Mouse (Mus musculus) frontal cortex, adult 2 months (tissue): ENCODE measurements around the gene Mindy4. TPM values are rescaled to one million over a fixed set of nuclear protein-coding genes. Genes with fewer than 3 reads are reported as not detected.

Experiments
- DNase-seq, 2 experiments: peaks; one replicate each; pipeline ENCODE4 v3.0.0; 2022; ENCODE audit warnings: low spot score in 1 of 2; ENCODE audit errors: extremely low spot score in 1 of 2
- polyA plus RNA-seq: library from polyadenylated mRNA; depleted of rRNA; stranded (reverse); fragments of >200 nt; gene quantifications from 2 replicates; pipeline ENCODE4 v1.2.3, GENCODE M21; 2012

Mindy4 gene
- polyA plus RNA-seq, 1 experiment = 10.2 TPM

GRCm38 (mm10) chr6:55335989-55336514 is 132.9 kb downstream of the Mindy4 start, which contains the start of gene Aqp1:
Gene Aqp1 (plus strand): TSS chr6:55336432.
- DNase-seq = no peak

GRCm38 (mm10) chr6:55337242-55337641 is 134.1 kb downstream of the Mindy4 start:
- DNase-seq = no peak

DNA sequence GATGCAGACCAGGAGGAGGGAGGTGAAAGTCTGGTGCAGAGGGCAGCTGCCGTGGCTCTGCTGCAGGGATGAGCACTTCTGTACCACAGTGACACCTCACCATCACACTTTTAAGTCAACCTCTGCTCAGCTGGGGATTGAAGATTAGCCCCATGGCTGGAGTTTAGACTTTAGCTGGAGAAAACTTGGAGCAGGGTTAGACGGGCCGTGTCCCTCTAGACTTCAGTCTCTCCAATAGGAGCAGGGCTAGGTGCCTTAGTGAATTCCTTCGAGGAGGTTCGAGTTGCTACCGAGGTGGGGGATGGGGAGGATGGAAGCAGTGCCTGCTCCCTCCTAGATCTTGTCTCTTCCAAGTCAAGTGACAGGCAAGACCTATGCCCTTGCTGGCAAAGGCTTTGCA is 134.9 kb downstream of the Mindy4 start:
- DNase-seq = no peak

- no peak for DNase-seq
Measured at GRCm38 (mm10) chr6:55338934-55339825, 136.0 kb downstream of the Mindy4 start.

DNA sequence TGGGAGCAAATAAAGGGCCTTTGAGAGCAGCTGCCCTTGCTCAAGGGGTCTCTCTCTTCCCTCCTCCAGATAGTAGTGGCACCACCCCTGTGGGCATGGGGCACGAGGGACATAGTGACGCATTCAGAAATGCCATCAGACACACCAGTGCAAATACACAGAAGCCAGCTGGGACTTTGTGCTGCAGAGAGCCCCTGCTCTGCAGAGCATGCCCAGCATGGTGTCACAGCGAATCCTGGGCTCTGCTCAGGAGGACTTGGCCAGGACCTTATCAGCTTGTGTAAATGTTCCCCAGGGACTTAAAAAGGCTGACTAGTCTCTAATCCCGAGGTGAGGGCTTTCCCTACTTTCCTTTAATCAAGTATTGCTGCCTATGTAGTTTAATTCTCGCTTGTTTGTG is 138.5 kb downstream of the Mindy4 start:
- DNase-seq = no peak

- no peak for DNase-seq
Measured at GRCm38 (mm10) chr6:55342328-55342727, 139.1 kb downstream of the Mindy4 start.

DNA sequence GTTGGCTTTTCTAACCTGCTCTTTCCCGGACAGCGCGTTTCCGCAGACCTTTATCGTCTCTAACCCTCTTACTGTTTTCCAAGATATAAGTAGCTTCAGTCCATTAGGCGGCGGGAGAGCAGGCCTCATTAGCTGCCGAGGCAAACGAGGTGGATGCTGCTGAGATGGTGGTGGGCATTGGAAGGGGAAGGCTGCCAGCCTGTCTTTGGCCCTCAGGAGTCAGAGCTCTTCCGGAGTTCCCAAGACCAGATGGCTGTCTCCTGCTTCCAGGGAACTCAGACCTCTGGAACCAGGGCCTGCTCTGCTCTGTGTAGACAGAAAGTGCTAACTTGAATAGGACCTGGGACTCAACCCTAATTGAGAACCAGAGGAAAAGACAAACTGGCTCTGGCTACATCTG is 140.3 kb downstream of the Mindy4 start:
- no peak for DNase-seq

- peak in 1 of 2 experiments; percentile 42 for DNase-seq
Measured at GRCm38 (mm10) chr6:55344291-55345016, 141.3 kb downstream of the Mindy4 start.

- no peak for DNase-seq
Measured at GRCm38 (mm10) chr6:55345264-55345663, 142.1 kb downstream of the Mindy4 start.

DNA sequence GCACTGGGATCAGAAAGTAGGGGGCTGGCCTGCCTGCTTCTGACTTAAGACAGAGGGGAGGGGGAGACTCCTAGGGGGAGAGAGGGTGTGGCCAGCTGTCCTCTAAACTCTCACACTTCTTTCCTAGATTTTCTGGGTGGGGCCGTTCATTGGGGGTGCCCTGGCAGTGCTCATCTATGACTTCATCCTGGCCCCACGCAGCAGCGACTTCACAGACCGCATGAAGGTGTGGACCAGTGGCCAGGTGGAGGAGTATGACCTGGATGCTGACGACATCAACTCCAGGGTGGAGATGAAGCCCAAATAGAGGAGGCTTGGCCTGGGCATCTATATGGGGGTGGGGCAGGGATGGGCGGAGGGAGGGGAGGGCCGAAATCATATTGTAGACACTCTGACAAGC is 143.3 kb downstream of the Mindy4 start:
- DNase-seq = no peak

DNA sequence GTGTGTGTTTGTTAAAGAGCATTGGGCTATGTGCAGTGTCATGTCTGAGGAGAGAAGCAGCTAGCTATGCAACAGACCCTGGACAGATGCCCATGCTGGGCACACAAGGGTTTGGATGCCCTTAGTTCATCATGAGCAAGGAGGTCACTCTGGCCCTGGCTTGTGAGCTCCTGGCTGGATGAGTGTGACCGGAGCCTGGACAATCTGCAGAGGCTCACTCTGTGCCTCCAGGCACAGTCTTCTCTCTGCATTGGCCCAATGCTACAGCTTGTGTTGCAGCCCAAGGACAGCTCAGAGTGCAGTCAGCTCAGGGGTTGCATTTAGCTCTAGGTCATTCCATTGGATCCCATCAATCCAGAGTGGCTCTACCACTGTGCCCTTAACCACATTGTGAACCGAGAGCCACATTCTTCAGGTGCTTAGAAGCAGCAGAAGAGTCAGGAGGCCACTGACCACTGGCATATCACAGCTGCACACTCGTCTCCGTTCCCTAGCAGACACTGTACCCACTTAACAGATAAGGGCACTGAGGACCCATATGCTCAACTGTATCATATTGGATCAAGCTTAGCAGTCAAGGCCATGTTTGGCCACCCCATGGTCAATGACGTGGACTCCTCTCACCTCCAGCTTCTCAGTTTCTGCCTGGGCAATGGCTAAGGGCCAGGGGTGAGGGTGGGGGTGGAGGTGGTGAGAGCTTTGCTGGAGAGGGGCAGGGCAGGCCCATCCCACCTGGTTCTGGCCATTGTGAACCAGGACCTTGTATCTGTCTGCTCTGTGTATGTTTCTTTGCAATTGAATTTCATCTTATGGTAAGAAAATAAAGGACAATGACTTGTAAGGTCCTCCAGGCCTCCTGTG is 144.8 kb downstream of the Mindy4 start:
- DNase-seq = no peak

GRCm38 (mm10) chr6:55349231-55349630 is 146.0 kb downstream of the Mindy4 start:
- no peak for DNase-seq

GRCm38 (mm10) chr6:55350383-55350952 is 147.3 kb downstream of the Mindy4 start:
- DNase-seq = no peak

GRCm38 (mm10) chr6:55351712-55352111 is 148.5 kb downstream of the Mindy4 start:
- DNase-seq = no peak

GRCm38 (mm10) chr6:55353711-55354445 is 150.7 kb downstream of the Mindy4 start:
- DNase-seq = no peak

DNA sequence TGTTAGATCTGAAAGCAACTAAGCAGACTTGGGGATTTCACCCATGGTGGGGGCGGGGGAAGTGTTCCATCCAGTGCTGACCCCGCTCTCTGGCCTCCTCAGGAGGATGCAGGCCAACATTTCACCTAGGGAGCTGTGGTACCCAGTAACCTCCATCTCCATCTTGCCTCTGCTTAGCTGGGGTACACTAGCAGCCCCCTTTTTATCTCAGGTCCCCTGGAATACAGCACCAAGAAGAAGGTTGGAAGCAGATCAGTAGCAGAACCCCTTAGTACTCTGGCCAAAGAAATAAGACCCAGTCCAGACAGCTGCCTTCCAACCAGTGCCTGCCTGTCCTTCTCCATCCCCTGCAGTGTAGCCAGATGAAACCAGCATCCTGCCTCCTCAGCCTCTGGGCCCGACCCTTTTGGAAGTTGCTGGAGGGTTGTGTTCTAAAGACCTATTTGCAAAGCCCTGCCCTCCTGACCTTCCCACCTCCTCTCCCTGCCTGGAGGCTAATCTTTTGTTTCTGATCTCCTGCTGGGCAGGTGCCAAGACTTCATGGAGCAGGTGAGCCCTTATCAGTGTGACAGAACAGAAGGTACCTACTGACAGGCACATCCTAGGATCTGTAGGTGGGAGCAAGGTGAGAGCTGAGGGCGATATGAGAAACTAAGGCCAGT is 151.4 kb downstream of the Mindy4 start:
- no peak for DNase-seq

- DNase-seq = no peak
Measured at GRCm38 (mm10) chr6:55355575-55355974, 152.4 kb downstream of the Mindy4 start.

GRCm38 (mm10) chr6:55356017-55356703 is 153.0 kb downstream of the Mindy4 start:
- no peak for DNase-seq
